9 mouse cellular contexts compared by ENCODE assay signal in genomic region chr5:37242360-37243168, GRCm38 (mm10). TPM values are rescaled to one million over a fixed set of nuclear protein-coding genes. Genes with fewer than 3 reads are reported as not detected.
A peak's percentile ranks its signal among the peaks of the same experiment; 100 is the strongest.
DNase-seq lines count a peak whose midpoint lies in the region; ATAC-seq and TF ChIP-seq lines count a peak whose summit lies in the region.
"Had no signal": no experiment of that assay in that cellular context is flagged by ENCODE, and none has a peak within 500 bp of the region (broad histone marks: within the 10 kb centered on the region; RNA-seq: fewer than 3 reads in every experiment).

No protein-coding gene starts in this region.

- H3K27me3 ChIP-seq in heart, postnatal 0 days (ENCODE audit: control insufficient read depth, insufficient read depth, low read length): peaks cover 81% of the 10 kb centered on the region
- peaks cover 30% of the 10 kb centered on the region for H3K27me3 ChIP-seq in forebrain, embryonic 15.5 days
- H3K27me3 ChIP-seq in midbrain, embryonic 10.5 days (ENCODE audit: low read depth, poor library complexity, severe bottlenecking): peaks cover 81% of the 10 kb centered on the region

- WGBS in heart, postnatal 0 days: 10% methylated on average over 43 of the region's 44 CpGs
- WGBS in forebrain, embryonic 15.5 days: 10% methylated on average over 44 of the region's 44 CpGs
- WGBS in midbrain, embryonic 10.5 days: 9% methylated on average over 44 of the region's 44 CpGs

- peak overlapping the region; percentile 34 for H3K4me3 ChIP-seq in heart, postnatal 0 days (ENCODE audit: low read depth, low read length)
- H3K4me3 ChIP-seq in forebrain, embryonic 15.5 days: peak overlapping the region; percentile 78
- peak overlapping the region; percentile 87 for H3K4me3 ChIP-seq in midbrain, embryonic 10.5 days

- H3K27ac ChIP-seq in heart, postnatal 0 days (ENCODE audit: low read depth): no peak overlapping the region
- H3K27ac ChIP-seq in forebrain, embryonic 15.5 days (replicated peaks): peak overlapping the region; percentile 44
- H3K27ac ChIP-seq in midbrain, embryonic 10.5 days (replicated peaks): peak overlapping the region; percentile 42

- peak overlapping the region; percentile 53 for H3K4me2 ChIP-seq in heart, postnatal 0 days (ENCODE audit: low read depth, low read length)
- peak overlapping the region; percentile 61 for H3K4me2 ChIP-seq in forebrain, embryonic 15.5 days (replicated peaks)

- no peak for DNase-seq in heart, postnatal 0 days (ENCODE audit: low spot score)
- DNase-seq in heart, postnatal 14 days: no peak
- DNase-seq in cerebellum, adult 18-20 months: peak; percentile 59 to 73
- peak; percentile 16 for DNase-seq in midbrain, embryonic 10.5 days (ENCODE audit: low spot score)
- DNase-seq in urinary bladder, postnatal 14 days (ENCODE audit: low spot score): no peak
- DNase-seq in lung, postnatal 14 days: no peak
- DNase-seq in kidney, adult 9 months: no peak

- H3K9ac ChIP-seq in heart, postnatal 0 days (replicated peaks; ENCODE audit: low read depth, low read length): no peak overlapping the region
- peak overlapping the region; percentile 93 for H3K9ac ChIP-seq in forebrain, embryonic 15.5 days (replicated peaks)

- no peak for TF ChIP-seq EP300 in heart, postnatal 0 days (IDR thresholded peaks at IDR 0.05; ENCODE audit: low read depth)

- no peaks in the 10 kb centered on the region for H3K9me3 ChIP-seq in heart, postnatal 0 days (replicated peaks; ENCODE audit: control insufficient read depth, low read length)
- no peaks in the 10 kb centered on the region for H3K9me3 ChIP-seq in forebrain, embryonic 15.5 days
- H3K9me3 ChIP-seq in midbrain, embryonic 10.5 days (replicated peaks): no peaks in the 10 kb centered on the region

- H3K4me1 ChIP-seq in heart, postnatal 0 days (ENCODE audit: control insufficient read depth, insufficient read depth): 0 out of 2 replicates have a peak, but pooled peaks cover 8% of the 10 kb centered on the region
- H3K4me1 ChIP-seq in forebrain, embryonic 15.5 days: peaks cover 48% of the 10 kb centered on the region
- H3K4me1 ChIP-seq in midbrain, embryonic 10.5 days: peaks cover 62% of the 10 kb centered on the region

- H3K36me3 ChIP-seq in heart, postnatal 0 days (replicated peaks; ENCODE audit: control insufficient read depth, insufficient read depth, low read length): no peaks in the 10 kb centered on the region
- H3K36me3 ChIP-seq in forebrain, embryonic 15.5 days: no peaks in the 10 kb centered on the region
- no peaks in the 10 kb centered on the region for H3K36me3 ChIP-seq in midbrain, embryonic 10.5 days

- intact Hi-C loops in heart, postnatal 14 days (cut with DNase I): no loop called here

- ATAC-seq in heart, postnatal 0 days (ENCODE audit: insufficient read depth, low read depth): no peak
- no peak for ATAC-seq in forebrain, embryonic 15.5 days (replicated peaks)
- ATAC-seq: Patski had no signal

- no peak for TF ChIP-seq CTCF in heart, postnatal 0 days (IDR thresholded peaks at IDR 0.05; ENCODE audit: low read depth)

RNA-seq across cellular contexts. Expression of gene Crmp1, which starts 0.8 kb away (rescaled TPM):
- total RNA-seq in heart, postnatal 0 days (2014; rRNA removed; ENCODE audit: low replicate concordance): 5.2 and 5.5 TPM in 2 replicates
- polyA plus RNA-seq in heart, postnatal 0 days (2015; fragmentation: Nextera tagmentation; extraction: Ambion mirVana): 1.9 and 2.0 TPM in 2 replicates
- total RNA-seq in heart, postnatal 14 days (2021): 1 to 10 TPM; 1.1 to 4.2 TPM
- 790 and 813 TPM in 2 replicates for polyA plus RNA-seq in forebrain, embryonic 15.5 days (2015; fragmentation: Nextera tagmentation; extraction: Ambion mirVana)
- polyA plus RNA-seq in midbrain, embryonic 10.5 days (2016; fragmentation: Nextera tagmentation; extraction: Ambion mirVana): 142 and 235 TPM in 2 replicates

Comparison
In these comparisons a context has a peak if more than half of its experiments do, and no peak if none do; other contexts are left out.
1. DNase-seq: peak in cerebellum, adult 18-20 months (2 of 2) and midbrain, embryonic 10.5 days (single experiment); none in heart, postnatal 0 days (single experiment), heart, postnatal 14 days (0 of 2), urinary bladder, postnatal 14 days (single experiment), lung, postnatal 14 days (single experiment) and kidney, adult 9 months (single experiment).
2. H3K4me3 ChIP-seq: peak in every context shown above with its lines; median percentile 87 in midbrain, embryonic 10.5 days; 78 in forebrain, embryonic 15.5 days; 34 in heart, postnatal 0 days.
3. RNA of gene Crmp1, which starts 0.8 kb away (polyA plus RNA-seq): 790 to 813 TPM in forebrain, embryonic 15.5 days and 142 to 235 TPM in midbrain, embryonic 10.5 days; 1.9 to 2.0 TPM in heart, postnatal 0 days; every median in the first group is over 10 times any median in the second.